Mouse (Mus musculus) midbrain, embryonic 12.5 days (tissue): ENCODE measurements at regions not wholly inside any gene's neighbourhood (a gene's known extent, or its start where the extent isn't known, plus 50 kb on each side); places are given as distances from the start of the nearest gene placed in this dataset.

ENCODE experiments used
- ATAC-seq: fragments of 200-750 bp; cut with Nextera tagmentation; 2 replicates; pipeline ENCODE4 v1.8.0; 2017; ENCODE audit warnings: low read depth, moderate TSS enrichment, moderate library complexity; ENCODE audit not compliant: low FRiP score
- H3K27ac ChIP-seq: fragments of 300-500 bp; sonication (generic); replicated peaks from 2 replicates; pipeline ENCODE4 v1.5.1; 2016; ENCODE audit warnings: mild to moderate bottlenecking
- H3K27me3 ChIP-seq: fragments of 300-500 bp; sonication (generic); 2 replicates; pipeline ENCODE4 v1.6.1; 2016; ENCODE audit warnings: mild to moderate bottlenecking
- H3K36me3 ChIP-seq: fragments of 300-500 bp; sonication (generic); 2 replicates; pipeline ENCODE4 v1.6.1; 2016
- H3K4me1 ChIP-seq: fragments of 300-500 bp; sonication (generic); 2 replicates; pipeline ENCODE4 v1.6.1; 2016
- H3K4me2 ChIP-seq: fragments of 300-500 bp; sonication (generic); replicated peaks from 2 replicates; pipeline ENCODE4 v1.6.1; 2016; ENCODE audit warnings: mild to moderate bottlenecking, moderate library complexity
- H3K4me3 ChIP-seq: fragments of 300-500 bp; sonication (generic); 2 replicates; pipeline ENCODE4 v1.5.1; 2016; ENCODE audit warnings: mild to moderate bottlenecking
- H3K9ac ChIP-seq: fragments of 300-500 bp; sonication (generic); replicated peaks from 2 replicates; pipeline ENCODE4 v1.6.1; 2016; ENCODE audit warnings: mild to moderate bottlenecking, moderate library complexity
- H3K9me3 ChIP-seq: fragments of 300-500 bp; sonication (generic); 2 replicates; pipeline ENCODE4 v1.6.1; 2016; ENCODE audit warnings: mild to moderate bottlenecking
- WGBS: fragments of 180-500 bp; shearing (Covaris S2); methylation state at CpG from one replicate; pipeline ENCODE4 v1.1.7; 2016; 5-methylcytosine and 5-hydroxymethylcytosine counted together

GRCm38 (mm10) chr11:33007366-33007765, 139.8 kb downstream of the Fgf18 start:
- H3K9ac ChIP-seq: no peak overlapping the region
- no peak overlapping the region for H3K27ac ChIP-seq
- no peaks in the 10 kb centered on the region for H3K27me3 ChIP-seq
- H3K4me1 ChIP-seq: peaks cover 9% of the 10 kb centered on the region; the same call in 1 of the 2 replicates
- ATAC-seq: no peak
- no peak overlapping the region for H3K4me3 ChIP-seq
- 92% methylated on average over 6 of the region's 6 CpGs for whole genome bisulfite sequencing
- no peaks in the 10 kb centered on the region for H3K36me3 ChIP-seq
- H3K9me3 ChIP-seq: no peaks in the 10 kb centered on the region
- H3K4me2 ChIP-seq: no peak overlapping the region

GRCm38 (mm10) chr11:33005183-33005582, 142.0 kb downstream of the Fgf18 start:
- Histone ChIP-seq H3K9me3 (no peaks in the 10 kb centered on the region), H3K4me3 (no peak overlapping the region), H3K4me2 (no peak overlapping the region), H3K27ac (no peak overlapping the region), H3K4me1 (peaks cover 9% of the 10 kb centered on the region; the same call in 1 of the 2 replicates), H3K9ac (no peak overlapping the region), H3K36me3 (no peaks in the 10 kb centered on the region), H3K27me3 (no peaks in the 10 kb centered on the region)
- no peak for ATAC-seq
- 45% methylated on average over 4 of the region's 4 CpGs for WGBS

GRCm38 (mm10) chr11:33004603-33005002, 142.6 kb downstream of the Fgf18 start:
- H3K27me3 ChIP-seq: no peaks in the 10 kb centered on the region
- no peak overlapping the region for H3K4me3 ChIP-seq
- H3K9ac ChIP-seq: no peak overlapping the region
- 91% methylated on average over 11 of the region's 11 CpGs for WGBS
- H3K4me2 ChIP-seq: no peak overlapping the region
- no peak overlapping the region for H3K27ac ChIP-seq
- H3K4me1 ChIP-seq: peaks cover 9% of the 10 kb centered on the region; the same call in 1 of the 2 replicates
- ATAC-seq: no peak
- no peaks in the 10 kb centered on the region for H3K9me3 ChIP-seq
- no peaks in the 10 kb centered on the region for H3K36me3 ChIP-seq

- Histone ChIP-seq H3K4me1 (0 out of 2 replicates have a peak, but pooled peaks cover under 1% of the 10 kb centered on the region), H3K27me3 (no peaks in the 10 kb centered on the region), H3K9ac (no peak overlapping the region), H3K9me3 (no peaks in the 10 kb centered on the region), H3K27ac (no peak overlapping the region), H3K36me3 (no peaks in the 10 kb centered on the region), H3K4me3 (no peak overlapping the region), H3K4me2 (no peak overlapping the region)
- WGBS: 84% methylated on average over 4 of the region's 4 CpGs
- ATAC-seq: no peak
These were observed 147.4 kb downstream of the Fgf18 start for GRCm38 (mm10) chr11:32999684-33000255.

- H3K27ac ChIP-seq: no peak overlapping the region
- H3K27me3 ChIP-seq: no peaks in the 10 kb centered on the region
- no peak overlapping the region for H3K4me2 ChIP-seq
- H3K9ac ChIP-seq: no peak overlapping the region
- H3K4me3 ChIP-seq: no peak overlapping the region
- H3K36me3 ChIP-seq: no peaks in the 10 kb centered on the region
- 82% methylated on average over 14 of the region's 14 CpGs for WGBS
- H3K9me3 ChIP-seq: no peaks in the 10 kb centered on the region
- no peak for ATAC-seq
- H3K4me1 ChIP-seq: no peaks in the 10 kb centered on the region
These were observed 148.3 kb downstream of the Fgf18 start for GRCm38 (mm10) chr11:32998687-32999605.

GRCm38 (mm10) chr11:32994391-32994790, 152.8 kb downstream of the Fgf18 start:
- Histone ChIP-seq H3K9ac (no peak overlapping the region), H3K4me1 (no peaks in the 10 kb centered on the region), H3K36me3 (no peaks in the 10 kb centered on the region), H3K9me3 (no peaks in the 10 kb centered on the region), H3K27ac (no peak overlapping the region), H3K4me2 (no peak overlapping the region), H3K27me3 (no peaks in the 10 kb centered on the region), H3K4me3 (no peak overlapping the region)
- no peak for ATAC-seq
- 72% methylated on average over 4 of the region's 4 CpGs for WGBS

- Histone ChIP-seq H3K4me3 (no peak overlapping the region), H3K27me3 (no peaks in the 10 kb centered on the region), H3K27ac (no peak overlapping the region), H3K36me3 (no peaks in the 10 kb centered on the region), H3K9ac (no peak overlapping the region), H3K4me1 (no peaks in the 10 kb centered on the region), H3K9me3 (no peaks in the 10 kb centered on the region), H3K4me2 (no peak overlapping the region)
- ATAC-seq: no peak
- 88% methylated on average over 8 of the region's 8 CpGs for WGBS
These were observed 153.8 kb downstream of the Fgf18 start for GRCm38 (mm10) chr11:32993439-32993838.

GRCm38 (mm10) chr11:32991036-32991616, 156.1 kb downstream of the Fgf18 start:
- 85% methylated on average over 5 of the region's 5 CpGs for WGBS
- Histone ChIP-seq H3K9me3 (no peaks in the 10 kb centered on the region), H3K4me1 (no peaks in the 10 kb centered on the region), H3K36me3 (no peaks in the 10 kb centered on the region), H3K27me3 (no peaks in the 10 kb centered on the region), H3K9ac (no peak overlapping the region), H3K4me2 (no peak overlapping the region), H3K27ac (no peak overlapping the region), H3K4me3 (no peak overlapping the region)
- no peak for ATAC-seq

- H3K27me3 ChIP-seq: no peaks in the 10 kb centered on the region
- ATAC-seq: no peak
- no peak overlapping the region for H3K4me2 ChIP-seq
- no peak overlapping the region for H3K4me3 ChIP-seq
- no peaks in the 10 kb centered on the region for H3K4me1 ChIP-seq
- no peaks in the 10 kb centered on the region for H3K36me3 ChIP-seq
- H3K9me3 ChIP-seq: no peaks in the 10 kb centered on the region
- 87% methylated on average over 12 of the region's 12 CpGs for WGBS
- no peak overlapping the region for H3K9ac ChIP-seq
- H3K27ac ChIP-seq: no peak overlapping the region
These were observed 157.0 kb downstream of the Fgf18 start for GRCm38 (mm10) chr11:32990201-32990600.

- Histone ChIP-seq H3K27me3 (no peaks in the 10 kb centered on the region), H3K36me3 (no peaks in the 10 kb centered on the region), H3K9me3 (no peaks in the 10 kb centered on the region), H3K9ac (no peak overlapping the region), H3K27ac (no peak overlapping the region), H3K4me2 (no peak overlapping the region), H3K4me1 (no peaks in the 10 kb centered on the region), H3K4me3 (no peak overlapping the region)
- WGBS: 94% methylated on average over 7 of the region's 7 CpGs
- ATAC-seq: no peak
These were observed 154.5 kb upstream of the Smim23 start for GRCm38 (mm10) chr11:32978899-32979298.

GRCm38 (mm10) chr11:32976572-32976971, 152.2 kb upstream of the Smim23 start:
- Histone ChIP-seq H3K4me1 (no peaks in the 10 kb centered on the region), H3K4me3 (no peak overlapping the region), H3K9ac (no peak overlapping the region), H3K4me2 (no peak overlapping the region), H3K27me3 (no peaks in the 10 kb centered on the region), H3K9me3 (no peaks in the 10 kb centered on the region), H3K36me3 (no peaks in the 10 kb centered on the region), H3K27ac (no peak overlapping the region)
- 98% methylated on average over 2 of the region's 2 CpGs for WGBS
- ATAC-seq: no peak

- Histone ChIP-seq H3K9ac (no peak overlapping the region), H3K9me3 (no peaks in the 10 kb centered on the region), H3K4me3 (no peak overlapping the region), H3K27ac (no peak overlapping the region), H3K27me3 (no peaks in the 10 kb centered on the region; the same call in 1 of the 2 replicates), H3K4me1 (no peaks in the 10 kb centered on the region), H3K36me3 (no peaks in the 10 kb centered on the region), H3K4me2 (no peak overlapping the region)
- WGBS: 64% methylated on average over 4 of the region's 4 CpGs
- ATAC-seq: no peak
These were observed 149.0 kb upstream of the Smim23 start for GRCm38 (mm10) chr11:32973453-32973852.
